10 mouse cellular contexts compared by ENCODE assay signal in the genomic region with DNA sequence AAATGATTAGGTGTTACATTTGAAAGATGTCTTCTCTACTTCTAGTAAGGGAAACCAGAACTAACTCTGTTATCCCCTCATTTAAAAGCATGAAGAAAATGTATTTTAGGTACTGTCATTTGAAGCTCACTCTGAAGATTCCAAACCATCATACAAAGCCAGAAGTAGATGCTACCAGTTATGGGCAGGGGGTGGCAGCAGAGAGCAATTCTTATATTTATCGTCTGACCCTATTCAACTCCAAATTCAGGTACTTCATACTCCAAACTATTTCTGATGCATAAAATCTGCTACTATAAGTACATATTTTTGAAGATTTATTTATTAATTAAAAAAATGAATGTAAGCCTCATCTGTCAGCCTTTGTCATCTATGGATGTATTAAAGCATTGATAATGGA.
A peak's percentile ranks its signal among the peaks of the same experiment; 100 is the strongest.
DNase-seq lines count a peak whose midpoint lies in the region; ATAC-seq and TF ChIP-seq lines count a peak whose summit lies in the region.
"Had no signal": no experiment of that assay in that cellular context is flagged by ENCODE, and none has a peak within 500 bp of the region (broad histone marks: within the 10 kb centered on the region; RNA-seq: fewer than 3 reads in every experiment).

No protein-coding gene starts in this region.

- TF ChIP-seq CTCF in lung, adult 2 months (IDR thresholded peaks at IDR 0.05; ENCODE audit: insufficient read depth, low read length), result no peak
- TF ChIP-seq CTCF in cortical plate, adult 2 months (IDR thresholded peaks at IDR 0.05; ENCODE audit: extremely low read depth, insufficient read depth, low read length), result peak; percentile 44; the same call in 1 of the 2 replicates
- peak; percentile 77 for TF ChIP-seq CTCF in stomach, postnatal 0 days (IDR thresholded peaks at IDR 0.05; ENCODE audit: low read depth)
- no peak for TF ChIP-seq CTCF in thymus, adult 2 months (IDR thresholded peaks at IDR 0.05; ENCODE audit: borderline replicate concordance, control insufficient read depth, extremely low read depth, insufficient read depth, low read length, poor library complexity)

- no peak overlapping the region for H3K27ac ChIP-seq in cortical plate, adult 2 months (ENCODE audit: insufficient read depth, low read length)
- H3K27ac ChIP-seq in hindbrain, embryonic 14.5 days, result no peak overlapping the region
- H3K27ac ChIP-seq in stomach, postnatal 0 days (replicated peaks), result no peak overlapping the region
- H3K27ac ChIP-seq in thymus, adult 2 months (ENCODE audit: control insufficient read depth, insufficient read depth, low read length), result no peak overlapping the region
- H3K27ac ChIP-seq: midbrain, embryonic 12.5 days had no signal

- no peaks in the 10 kb centered on the region for H3K4me1 ChIP-seq in lung, adult 2 months (ENCODE audit: control insufficient read depth, insufficient read depth, low read length)
- no peaks in the 10 kb centered on the region for H3K4me1 ChIP-seq in cortical plate, adult 2 months (ENCODE audit: control insufficient read depth, insufficient read depth, low read length)
- H3K4me1 ChIP-seq in hindbrain, embryonic 14.5 days (replicated peaks; ENCODE audit: control insufficient read depth, insufficient read depth, low read length), result no peaks in the 10 kb centered on the region
- H3K4me1 ChIP-seq in stomach, postnatal 0 days (replicated peaks; ENCODE audit: control insufficient read depth, insufficient read depth), result no peaks in the 10 kb centered on the region
- H3K4me1 ChIP-seq in thymus, adult 2 months (replicated peaks; ENCODE audit: control insufficient read depth, insufficient read depth, low read length), result no peaks in the 10 kb centered on the region
- H3K4me1 ChIP-seq: midbrain, embryonic 12.5 days had no signal

- TF ChIP-seq EP300 in stomach, postnatal 0 days (optimal IDR thresholded peaks at IDR 0.05), result no peak

- no peaks in the 10 kb centered on the region for H3K36me3 ChIP-seq in hindbrain, embryonic 14.5 days (replicated peaks; ENCODE audit: control insufficient read depth, insufficient read depth)
- H3K36me3 ChIP-seq in stomach, postnatal 0 days (ENCODE audit: control insufficient read depth, insufficient read depth, low read length), result no peaks in the 10 kb centered on the region
- no peaks in the 10 kb centered on the region for H3K36me3 ChIP-seq in thymus, adult 2 months (ENCODE audit: control insufficient read depth, insufficient read depth, low read length)
- H3K36me3 ChIP-seq: midbrain, embryonic 12.5 days had no signal

- DNase-seq in lung, postnatal 10 days, result peak; percentile 18
- no peak for DNase-seq in lung, adult 2 months
- peak; percentile 36 for DNase-seq in adrenal gland, postnatal 10 days
- DNase-seq in hindbrain, embryonic 14.5 days (ENCODE audit: low spot score), result peak; percentile 77
- peak; percentile 17 to 26 for DNase-seq in left cerebral cortex, postnatal 36 days (ENCODE audit: low spot score in 2 of 2)
- peak; percentile 25 for DNase-seq in stomach, postnatal 0 days (ENCODE audit: low spot score)
- DNase-seq in thymus, adult 2 months, result no peak

- 9% methylated on average over 1 of the region's 1 CpGs for WGBS in lung, adult 2 months
- WGBS in hindbrain, embryonic 14.5 days, result 27% methylated on average over 1 of the region's 1 CpGs
- 7% methylated on average over 1 of the region's 1 CpGs for WGBS in stomach, postnatal 0 days
- 23% methylated on average over 1 of the region's 1 CpGs for WGBS in thymus, adult 2 months

- no peak for TF ChIP-seq POLR2A in lung, adult 2 months (IDR thresholded peaks at IDR 0.05; ENCODE audit: borderline replicate concordance, extremely low read depth, low read depth, low read length)
- no peak for TF ChIP-seq POLR2A in cortical plate, adult 2 months (IDR thresholded peaks at IDR 0.05; ENCODE audit: extremely low read depth, insufficient read depth, low read length)
- TF ChIP-seq POLR2A in thymus, adult 2 months (IDR thresholded peaks at IDR 0.05; ENCODE audit: control insufficient read depth, extremely low read depth, insufficient read depth, low read length, poor library complexity), result no peak

- H3K9me3 ChIP-seq in hindbrain, embryonic 14.5 days (ENCODE audit: control insufficient read depth, low read length), result no peaks in the 10 kb centered on the region
- no peaks in the 10 kb centered on the region for H3K9me3 ChIP-seq in stomach, postnatal 0 days (ENCODE audit: control insufficient read depth, low read length)
- H3K9me3 ChIP-seq: midbrain, embryonic 12.5 days had no signal

- ATAC-seq in hindbrain, embryonic 14.5 days (ENCODE audit: low FRiP score), result no peak
- ATAC-seq in stomach, postnatal 0 days (ENCODE audit: low FRiP score, low TSS enrichment), result no peak

- intact Hi-C loops in left cerebral cortex, postnatal 36 days (cut with DNase I), result loop anchor here (10.0 kb wide), 1 partner anchor 308 kb away; no protein-coding TSS in a partner anchor

- H3K4me3 ChIP-seq in lung, adult 2 months (replicated peaks; ENCODE audit: extremely low read depth, low read depth, low read length), result no peak overlapping the region
- no peak overlapping the region for H3K4me3 ChIP-seq in cortical plate, adult 2 months (ENCODE audit: insufficient read depth, low read length)
- no peak overlapping the region for H3K4me3 ChIP-seq in hindbrain, embryonic 14.5 days (replicated peaks; ENCODE audit: low read length)
- H3K4me3 ChIP-seq in stomach, postnatal 0 days (ENCODE audit: low read depth, low read length), result no peak overlapping the region
- no peak overlapping the region for H3K4me3 ChIP-seq in thymus, adult 2 months (ENCODE audit: control insufficient read depth, insufficient read depth, low read length)
- H3K4me3 ChIP-seq: erythroblast, embryonic 14.5 days; midbrain, embryonic 12.5 days had no signal

- no peak overlapping the region for H3K9ac ChIP-seq in hindbrain, embryonic 14.5 days
- H3K9ac ChIP-seq in stomach, postnatal 0 days (ENCODE audit: low read length), result no peak overlapping the region
- H3K9ac ChIP-seq: midbrain, embryonic 12.5 days had no signal

- no peaks in the 10 kb centered on the region for H3K27me3 ChIP-seq in hindbrain, embryonic 14.5 days (ENCODE audit: control insufficient read depth, insufficient read depth, low read length)
- no peaks in the 10 kb centered on the region for H3K27me3 ChIP-seq in stomach, postnatal 0 days (ENCODE audit: control insufficient read depth, insufficient read depth, low read length)
- H3K27me3 ChIP-seq in thymus, adult 2 months (ENCODE audit: control insufficient read depth, insufficient read depth, low read length), result no peaks in the 10 kb centered on the region
- H3K27me3 ChIP-seq: midbrain, embryonic 12.5 days had no signal

- no peak overlapping the region for H3K4me2 ChIP-seq in hindbrain, embryonic 14.5 days (replicated peaks)
- no peak overlapping the region for H3K4me2 ChIP-seq in stomach, postnatal 0 days (replicated peaks; ENCODE audit: low read depth)
- H3K4me2 ChIP-seq: midbrain, embryonic 12.5 days had no signal

Comparison
In these comparisons a context has a peak if more than half of its experiments do, and no peak if none do; other contexts are left out.
1. DNase-seq: peak in lung, postnatal 10 days (single experiment), adrenal gland, postnatal 10 days (single experiment), hindbrain, embryonic 14.5 days (single experiment), left cerebral cortex, postnatal 36 days (2 of 2) and stomach, postnatal 0 days (single experiment); none in lung, adult 2 months (single experiment) and thymus, adult 2 months (single experiment).
2. CTCF ChIP-seq: peak in cortical plate, adult 2 months (single experiment) and stomach, postnatal 0 days (single experiment); none in lung, adult 2 months (single experiment) and thymus, adult 2 months (single experiment).